Mouse (Mus musculus): ENCODE measurements around the gene Acp5.

Acp5 gene

DNA sequence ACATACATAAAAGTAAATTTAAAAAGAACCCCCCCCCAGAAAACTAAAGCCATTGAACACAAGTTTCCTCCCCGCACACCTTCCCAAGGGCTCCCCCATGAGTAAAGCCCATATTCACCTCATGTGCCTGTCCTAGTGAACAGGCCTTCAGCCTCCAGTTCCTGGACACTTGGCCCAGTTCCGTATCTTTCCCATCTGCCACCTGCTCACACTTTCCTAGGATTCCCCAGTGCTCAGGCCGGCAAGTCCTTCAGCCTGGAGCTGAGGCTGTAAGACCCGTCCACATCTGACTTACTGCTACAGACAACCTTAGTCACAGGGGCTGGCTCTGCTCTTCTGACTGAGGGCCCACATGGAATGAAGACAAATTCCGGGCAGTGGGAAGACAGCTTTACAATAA, 4.2 kb upstream of the Acp5 start:
- no peak for DNase-seq

DNA sequence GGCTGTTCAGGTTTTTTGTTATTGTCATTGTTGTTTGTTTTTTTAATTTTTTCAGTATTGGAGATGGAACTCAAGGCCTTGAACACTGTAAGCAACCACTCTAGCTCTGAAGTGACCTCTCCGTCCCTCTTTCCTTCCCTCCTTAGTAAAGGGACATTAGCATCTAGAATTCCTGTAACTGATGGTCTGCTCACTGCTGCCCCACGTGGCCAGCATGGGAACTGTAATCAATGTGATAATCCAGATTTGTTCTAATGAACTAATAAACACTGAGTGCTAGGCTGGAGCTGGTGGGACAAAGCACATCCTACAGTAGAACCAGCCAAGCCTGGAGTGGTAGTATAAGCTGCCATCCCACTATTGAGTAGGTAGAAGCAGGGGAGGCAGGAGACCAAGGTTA, 3.0 kb upstream of the Acp5 start:
- no peak for DNase-seq

DNA sequence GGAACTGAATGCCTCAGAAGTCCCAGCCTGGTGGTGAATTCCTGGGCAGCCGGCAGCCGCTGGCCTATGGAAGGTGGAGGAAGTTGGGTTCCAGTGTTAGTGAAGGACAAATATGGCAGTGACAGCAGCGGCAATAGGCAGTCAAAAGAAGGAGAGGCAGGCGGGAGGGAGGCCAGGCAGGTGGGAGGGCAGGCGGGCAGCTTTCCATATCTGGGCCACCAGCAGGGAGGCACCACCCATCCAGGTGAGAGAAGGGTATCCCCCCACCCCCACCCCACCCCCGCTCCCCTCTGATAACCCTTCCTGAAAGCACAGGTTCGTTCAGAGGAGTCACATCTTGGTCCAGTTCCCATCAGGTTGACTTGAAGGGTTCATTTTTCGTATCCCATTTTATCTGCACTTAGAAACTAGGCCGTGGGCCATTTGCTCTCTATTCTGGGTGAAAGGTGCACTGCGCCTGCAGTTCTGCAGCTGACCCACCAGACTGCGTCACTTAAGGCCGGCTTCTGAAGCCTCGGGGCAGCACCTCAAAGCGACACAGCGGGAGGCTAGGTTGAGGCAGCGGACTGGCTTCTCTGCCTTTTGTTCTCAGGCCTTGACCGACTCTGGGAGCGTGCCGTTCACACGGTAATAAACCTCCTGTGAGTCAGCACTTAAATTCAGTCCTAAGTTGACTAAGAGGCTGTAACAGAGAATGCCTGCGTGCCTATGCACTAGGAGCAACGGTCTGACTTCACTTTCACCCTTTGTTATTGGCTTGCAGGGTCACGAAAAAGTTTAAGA, 1.4 kb upstream of the Acp5 start:
- no peak for DNase-seq

DNA sequence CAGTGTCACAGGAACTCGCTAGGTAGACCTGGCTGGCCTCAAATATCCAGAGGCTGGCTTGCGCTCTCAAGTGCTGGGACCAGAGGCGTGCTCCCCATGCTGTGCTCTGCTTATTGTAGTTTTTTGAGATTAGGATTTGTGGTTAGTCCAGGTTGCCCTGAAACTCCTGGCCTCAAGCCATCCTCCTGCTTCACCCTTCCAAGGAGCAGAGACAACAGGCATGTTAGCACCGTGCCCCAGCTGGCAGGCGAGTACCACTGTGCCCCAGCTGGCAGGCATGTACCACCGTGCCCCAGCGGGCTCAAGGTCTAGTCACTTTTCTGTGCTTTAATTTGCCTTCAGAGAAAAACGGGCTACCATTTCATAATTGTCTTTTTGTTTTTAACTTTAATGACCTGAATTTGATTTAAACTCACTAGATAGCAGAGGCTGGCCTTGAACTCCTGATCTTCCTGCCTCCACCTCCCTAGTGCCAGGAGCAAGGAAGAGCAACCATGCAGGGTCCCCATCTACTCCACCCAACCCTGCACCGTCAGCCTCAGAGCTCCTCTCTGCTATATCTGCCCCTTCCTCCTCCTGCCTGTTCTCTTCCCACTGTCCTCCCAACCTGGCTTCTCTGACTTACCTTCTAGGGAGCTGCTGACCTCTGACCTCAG, 395 bp downstream of the Acp5 start:
- DNase-seq, result no peak

DNA sequence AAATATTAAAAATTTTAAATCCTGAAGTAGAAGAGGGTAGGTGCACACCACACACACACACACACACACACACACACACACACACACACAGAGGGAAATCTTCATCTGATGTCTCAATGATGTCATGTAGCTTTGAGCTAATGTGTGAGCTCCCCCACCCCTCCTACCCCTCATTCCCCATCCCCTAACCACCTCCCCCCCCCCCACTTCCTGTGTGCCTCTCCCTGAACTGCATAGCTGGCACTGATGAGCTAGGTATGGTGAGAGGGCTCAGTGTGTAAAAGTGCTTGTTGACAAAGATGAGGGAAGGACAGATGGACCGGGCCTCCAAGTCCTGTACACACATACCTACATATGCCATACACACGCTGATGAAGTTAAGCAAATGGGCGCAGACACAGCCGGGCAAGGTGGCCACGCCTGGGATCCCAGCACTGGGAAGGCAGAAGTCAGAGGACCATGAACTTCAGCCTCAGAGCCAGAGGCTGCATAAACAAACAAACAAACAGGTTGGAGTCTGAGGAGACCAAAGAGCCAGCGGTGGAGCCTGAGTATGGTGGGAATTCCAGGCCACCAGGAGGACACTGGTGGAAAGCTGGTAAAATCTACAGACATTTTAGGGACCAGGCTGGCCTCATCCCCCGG, 1.1 kb downstream of the Acp5 start:
- DNase-seq, result no peak

DNA sequence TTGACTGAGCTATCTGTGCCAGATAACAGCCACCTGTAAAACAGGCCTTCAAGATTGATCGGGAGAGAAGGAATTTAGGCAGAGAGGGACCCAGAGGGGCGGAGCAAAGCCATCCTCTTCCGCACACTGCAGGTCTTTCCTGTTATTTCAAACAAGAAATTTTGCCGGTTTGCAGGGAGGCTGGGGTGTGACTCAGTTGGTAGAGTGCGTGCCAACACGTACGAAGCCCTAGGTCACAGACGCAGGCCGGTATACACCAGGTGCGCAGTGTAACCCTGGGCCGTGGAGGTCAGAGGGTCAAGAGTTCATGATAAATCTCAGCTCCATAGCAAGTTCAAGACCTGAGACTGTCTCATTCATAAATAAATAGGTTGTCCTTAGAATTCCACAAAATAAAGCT, 3.3 kb downstream of the Acp5 start:
- DNase-seq, result no peak

DNA sequence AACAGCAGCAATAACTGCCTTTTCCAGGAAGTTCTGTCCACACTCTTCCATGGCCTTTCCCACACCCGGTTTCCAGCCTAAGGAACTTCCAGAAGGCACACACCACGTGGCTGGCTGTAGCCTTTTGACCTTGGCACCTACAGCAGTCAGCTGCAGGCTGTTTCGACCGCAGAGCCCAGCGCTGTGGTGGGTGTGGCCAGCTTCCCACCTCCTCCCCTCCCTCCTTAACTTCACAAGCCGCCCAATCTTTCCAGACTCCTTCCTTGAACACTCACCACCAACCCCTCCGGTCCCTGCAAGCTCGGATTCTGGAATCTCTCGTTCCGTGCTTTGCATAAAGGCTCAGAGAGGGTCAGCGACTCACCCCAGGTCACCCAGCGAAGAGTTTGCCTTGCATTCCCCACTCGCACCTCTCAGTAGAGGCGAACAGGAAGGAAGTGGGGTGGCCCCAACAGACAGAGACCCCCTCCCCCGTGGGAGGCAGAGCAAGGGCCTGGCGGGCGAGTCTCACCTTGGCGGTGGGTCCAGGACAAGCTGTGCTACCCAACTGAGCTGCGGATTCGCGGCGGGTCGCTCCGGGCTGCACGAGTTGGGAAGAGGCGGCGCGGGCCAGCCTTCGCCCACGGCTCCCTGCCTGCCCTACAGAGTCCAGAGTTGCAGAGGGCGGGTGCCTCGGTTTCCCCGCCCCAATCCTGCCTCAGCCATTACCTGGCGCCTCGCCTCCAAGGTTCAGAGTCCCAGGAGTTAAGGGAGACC, 4.1 kb downstream of the Acp5 start:
- no peak for DNase-seq

DNA sequence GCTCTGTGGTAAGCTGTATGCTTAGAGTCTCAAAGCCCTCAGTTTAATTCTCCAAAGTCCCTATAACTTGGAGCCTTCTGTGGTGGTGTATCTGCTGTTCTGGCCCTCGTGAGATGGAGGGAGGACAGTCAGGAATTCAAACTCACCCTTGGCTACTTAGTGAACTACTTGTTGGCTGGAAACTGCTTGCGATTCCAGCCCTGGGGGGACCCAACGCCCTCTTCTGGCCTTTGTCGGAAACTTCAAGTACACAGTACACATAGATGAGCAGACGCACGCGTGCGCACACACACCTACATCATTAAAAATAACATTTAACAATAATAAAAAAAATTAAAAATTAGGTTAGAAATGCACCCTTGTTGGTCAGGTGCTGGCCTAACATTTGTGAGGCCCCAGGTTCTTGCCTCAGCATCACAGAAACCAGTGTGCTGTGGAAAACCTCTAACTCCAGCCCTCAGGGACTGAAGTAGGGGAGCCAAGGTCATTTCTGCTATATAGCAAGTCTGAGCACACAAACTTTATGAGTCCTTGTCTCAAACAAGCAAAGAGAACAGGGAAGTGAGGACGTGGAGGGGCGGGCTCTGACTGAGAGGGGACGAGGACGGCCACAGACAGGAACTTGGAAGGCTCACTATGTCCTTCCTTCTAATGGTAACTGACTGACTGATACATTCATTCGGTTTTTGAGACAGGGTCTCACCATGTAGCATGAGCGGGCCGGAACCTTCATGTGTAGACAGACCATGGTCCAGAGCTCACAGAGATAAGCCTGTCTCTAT, 10.1 kb downstream of the Acp5 start:
- DNase-seq, result no peak

DNA sequence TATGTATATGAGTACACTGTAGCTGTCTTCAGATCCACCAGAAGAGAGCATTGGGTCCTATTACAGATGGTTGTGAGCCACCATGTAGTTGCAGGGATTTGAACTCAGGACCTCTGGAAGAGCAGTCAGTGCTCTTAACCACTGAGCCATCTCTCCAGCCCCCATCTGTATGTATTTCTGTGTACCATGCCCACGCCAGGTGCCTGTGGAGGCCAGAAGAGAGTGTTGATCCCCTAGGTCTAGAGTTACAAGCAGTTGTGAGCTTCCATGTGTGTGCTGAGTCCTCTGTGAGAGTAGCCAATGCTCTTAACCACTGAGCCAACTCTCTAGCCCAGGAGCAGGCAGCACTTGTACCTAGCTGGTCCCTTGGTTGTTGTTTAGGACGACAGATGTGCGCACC, 11.3 kb downstream of the Acp5 start:
- DNase-seq, result no peak

DNA sequence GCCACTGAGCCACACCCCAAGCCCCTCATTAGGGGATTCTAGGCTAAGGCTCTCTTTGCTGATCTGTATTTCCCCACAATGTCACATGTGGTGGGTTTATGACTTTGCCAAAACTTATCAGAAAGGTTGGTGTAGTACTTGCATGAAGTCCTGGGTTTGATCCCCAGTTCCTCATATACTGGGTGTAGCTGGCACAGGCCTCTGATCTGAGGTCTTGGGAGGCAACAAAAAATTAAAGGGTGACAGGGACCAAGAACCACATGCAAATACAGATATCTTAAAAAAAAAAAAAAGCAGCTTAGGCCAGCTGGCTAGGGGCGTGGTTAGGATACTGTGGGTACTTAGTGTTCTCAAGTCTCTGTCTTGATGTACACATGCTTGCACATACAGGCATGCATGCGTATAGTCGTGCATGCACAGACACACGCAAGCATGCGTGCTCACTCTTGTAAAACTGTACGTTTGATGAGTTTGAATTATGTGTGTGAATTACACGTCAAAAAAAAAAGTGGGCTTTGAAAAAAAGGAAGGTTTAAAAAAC, 12.4 kb downstream of the Acp5 start:
- DNase-seq, result no peak

DNA sequence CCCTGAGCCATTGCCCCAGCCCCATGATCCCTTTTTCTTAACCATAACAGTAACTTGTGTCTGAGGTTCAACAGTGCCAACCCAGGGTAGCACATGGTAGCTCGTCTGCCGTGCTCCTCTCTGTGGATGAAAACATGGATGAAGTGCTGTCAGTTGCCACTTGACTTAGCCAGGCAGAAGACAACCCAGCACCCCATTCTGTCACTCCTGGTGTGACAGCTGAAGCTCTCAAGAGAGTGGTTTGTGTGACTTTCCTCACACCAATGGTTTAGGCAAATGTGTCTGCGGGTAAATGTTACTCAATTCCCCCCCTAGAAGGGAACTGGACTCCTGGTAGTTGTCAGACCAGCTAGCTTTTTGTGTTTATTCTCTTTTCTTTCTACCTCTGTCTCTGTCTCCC, 13.5 kb downstream of the Acp5 start:
- DNase-seq, result no peak

DNA sequence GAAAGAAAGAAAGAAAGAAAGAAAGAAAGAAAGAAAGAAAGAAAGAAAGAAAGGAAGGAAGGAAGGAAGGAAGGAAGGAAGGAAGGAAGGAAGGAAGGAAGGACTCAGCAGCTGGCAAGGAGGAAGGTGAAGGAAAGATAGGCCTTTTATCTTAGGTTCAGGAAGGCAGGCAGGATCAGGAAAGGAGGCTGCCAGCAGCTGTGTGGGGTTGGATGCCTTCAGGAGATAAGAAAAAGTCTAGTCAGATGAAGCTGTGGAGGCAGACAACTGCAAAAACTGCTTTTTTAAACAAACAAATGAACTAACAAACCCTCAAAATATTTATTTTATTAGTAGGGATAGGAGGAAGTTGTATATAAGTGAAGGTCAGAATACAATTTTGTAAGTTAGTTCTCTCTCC, 14.0 kb downstream of the Acp5 start:
- DNase-seq, result no peak

DNA sequence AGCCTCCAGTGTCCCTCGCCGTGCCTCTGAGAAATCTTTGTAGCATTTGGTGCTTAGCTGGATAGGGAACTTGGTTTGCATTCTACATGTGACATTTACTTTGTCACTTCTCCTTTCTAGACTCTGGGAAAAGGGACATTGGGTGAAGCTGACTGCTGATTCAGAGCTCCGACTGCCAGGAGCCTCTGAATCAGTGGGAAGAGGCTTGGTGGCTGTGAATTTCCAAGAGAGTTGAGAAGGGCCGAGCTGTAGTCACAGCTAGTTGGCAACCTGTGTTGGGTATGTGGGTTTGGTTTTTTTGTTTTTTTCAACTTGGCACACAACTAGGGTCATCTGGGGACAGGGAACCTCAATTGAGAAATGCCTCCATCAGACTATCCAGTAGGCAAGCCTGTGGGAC, 16.0 kb downstream of the Acp5 start:
- DNase-seq, result no peak

DNA sequence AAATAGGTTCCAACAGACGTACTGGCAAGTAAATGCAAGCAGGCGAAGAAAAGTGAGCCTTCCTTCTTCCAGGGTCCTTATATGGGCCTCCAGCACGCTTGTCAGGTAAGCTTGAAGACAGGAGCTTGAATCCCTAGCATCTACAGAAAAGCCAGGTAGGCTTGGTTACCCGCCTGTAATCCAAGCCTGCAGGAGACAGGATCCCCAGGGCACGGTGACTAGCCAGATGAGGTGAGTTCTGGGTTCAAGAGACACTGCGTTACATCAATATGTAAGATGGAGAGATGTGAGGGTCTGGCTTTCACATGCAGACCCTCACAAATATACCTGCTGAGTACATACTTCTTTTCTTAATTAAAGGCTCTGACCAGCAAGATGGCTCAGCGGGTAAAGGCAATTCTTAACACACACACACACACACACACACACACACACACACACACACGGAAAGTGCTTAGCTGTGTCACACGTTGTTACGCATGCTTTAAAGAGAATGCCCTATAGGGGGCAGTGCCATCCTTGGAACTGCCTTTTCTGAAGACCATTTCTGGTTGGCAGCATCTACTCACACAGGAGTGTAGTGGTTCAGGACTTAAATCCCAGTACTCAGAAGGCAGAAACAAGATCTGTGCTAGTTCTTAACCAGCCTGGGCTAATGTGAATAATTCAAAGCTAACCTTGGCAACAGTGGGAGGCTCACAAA, 17.6 kb downstream of the Acp5 start:
- peak; percentile 55 for DNase-seq

DNA sequence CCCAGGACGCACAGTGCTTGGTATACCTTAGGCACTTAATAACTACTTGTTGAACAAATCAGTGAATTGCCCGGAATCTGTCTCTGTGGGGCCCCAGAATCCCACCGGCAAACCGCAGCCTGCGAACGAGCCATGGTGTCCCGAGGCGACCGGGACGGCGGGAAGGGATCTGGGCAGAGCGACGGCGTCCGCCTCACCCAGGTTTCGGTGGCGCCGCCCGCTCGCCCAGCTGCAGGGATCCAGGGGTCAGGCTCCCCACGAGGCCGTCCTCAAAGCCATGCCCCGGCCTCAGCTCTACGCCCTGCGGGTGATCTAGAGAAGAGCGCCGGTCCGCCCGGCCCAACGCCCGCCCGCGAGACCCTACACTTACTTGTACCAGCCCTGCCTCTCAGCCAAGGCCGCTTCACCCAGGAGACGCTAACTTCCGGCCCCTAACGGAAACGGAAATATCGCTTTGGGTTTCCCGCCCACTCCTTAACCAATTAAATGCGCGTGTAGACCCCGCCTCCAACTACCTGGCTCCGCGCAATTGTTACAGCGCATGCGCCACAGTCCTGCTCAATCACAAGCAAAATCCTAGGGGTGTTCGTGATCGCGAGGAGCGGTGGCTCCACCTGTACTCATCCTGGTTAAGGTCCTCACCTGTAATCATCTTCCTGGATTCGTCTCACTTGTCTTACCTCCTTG, 18.6 kb downstream of the Acp5 start, which contains the start of gene Elof1:
Elof1 (minus strand) TSS at position 433 of the 687 bp plus-strand sequence.
- peak; percentile 91 for DNase-seq

DNA sequence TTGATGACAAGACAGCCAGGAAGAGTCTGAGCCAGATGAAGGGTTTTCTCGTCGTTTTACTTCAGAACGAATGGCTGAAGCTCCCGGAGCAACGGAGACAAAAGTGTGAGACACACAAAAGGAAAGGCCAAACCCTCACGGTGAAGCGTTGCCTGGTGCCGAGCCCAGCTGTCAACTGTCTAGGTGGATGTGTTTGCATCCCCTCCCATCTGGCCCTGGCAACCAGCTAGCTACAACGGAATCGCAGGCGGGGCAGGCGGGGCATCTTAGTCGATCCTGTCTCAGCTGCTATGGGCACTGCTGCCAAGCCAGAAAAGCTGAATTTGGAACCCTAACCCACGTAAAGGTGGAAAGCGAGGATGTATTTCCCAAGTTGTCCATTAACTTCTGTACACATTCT, 19.4 kb downstream of the Acp5 start:
- no peak for DNase-seq

DNA sequence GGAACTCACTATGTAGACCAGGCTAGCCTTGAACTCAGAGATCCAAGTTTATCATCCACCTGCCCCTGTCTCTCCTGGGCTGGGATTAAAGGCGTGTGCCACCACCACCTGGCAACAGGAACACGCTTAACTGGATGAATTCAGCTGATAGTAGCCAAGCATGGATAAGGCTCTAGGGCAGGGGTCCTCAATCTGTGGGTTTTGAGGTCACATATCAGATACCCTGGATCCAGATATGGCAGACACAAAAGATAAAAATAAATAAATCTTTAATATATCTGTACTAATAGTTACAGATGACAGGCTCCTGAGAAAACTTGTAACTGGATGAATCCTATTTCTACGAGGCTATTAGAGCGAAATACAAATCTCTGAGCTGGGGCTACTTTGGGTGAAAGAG, 19.9 kb downstream of the Acp5 start:
- DNase-seq, result no peak

DNA sequence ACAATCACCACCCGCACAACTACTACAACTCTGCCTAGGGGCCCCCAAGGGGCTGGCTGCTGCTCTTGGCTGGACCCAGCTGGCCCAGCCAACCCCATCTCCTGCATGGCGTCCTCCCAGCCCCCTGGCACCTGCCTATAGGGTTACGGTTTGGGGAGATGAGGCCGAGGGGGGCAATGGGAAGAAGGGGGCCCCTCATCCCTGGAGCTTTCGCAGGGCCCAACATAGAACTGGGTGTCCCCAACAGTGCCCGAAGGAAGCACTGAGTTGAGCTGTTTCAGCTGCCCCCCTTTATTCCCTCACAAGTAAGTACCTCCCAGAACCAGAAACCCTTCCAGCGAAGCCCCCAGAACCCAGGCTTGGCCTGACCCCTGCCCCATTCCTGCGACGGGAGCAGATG, 27.3 kb downstream of the Acp5 start:
- DNase-seq, result no peak

DNA sequence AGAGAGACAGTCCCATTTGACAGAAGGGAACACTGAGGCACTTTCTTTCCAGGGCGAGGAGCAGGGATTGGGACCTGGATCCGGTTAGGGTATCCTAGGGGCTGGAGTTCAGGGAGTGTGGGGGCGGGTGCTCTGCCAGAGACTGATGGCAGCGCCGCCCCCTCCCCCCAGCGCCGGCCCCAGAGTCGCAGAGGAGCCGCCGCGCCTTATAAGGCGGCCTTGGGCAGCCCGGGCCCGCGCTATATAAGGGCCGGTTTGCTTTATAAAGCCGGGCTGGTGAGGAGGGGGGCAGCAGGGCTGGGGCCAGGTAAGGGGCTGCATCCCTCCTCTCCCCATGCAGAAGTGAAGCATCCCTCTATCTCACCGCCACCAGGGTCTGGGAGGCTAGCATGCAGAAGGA, 35.6 kb downstream of the Acp5 start:
- no peak for DNase-seq

DNA sequence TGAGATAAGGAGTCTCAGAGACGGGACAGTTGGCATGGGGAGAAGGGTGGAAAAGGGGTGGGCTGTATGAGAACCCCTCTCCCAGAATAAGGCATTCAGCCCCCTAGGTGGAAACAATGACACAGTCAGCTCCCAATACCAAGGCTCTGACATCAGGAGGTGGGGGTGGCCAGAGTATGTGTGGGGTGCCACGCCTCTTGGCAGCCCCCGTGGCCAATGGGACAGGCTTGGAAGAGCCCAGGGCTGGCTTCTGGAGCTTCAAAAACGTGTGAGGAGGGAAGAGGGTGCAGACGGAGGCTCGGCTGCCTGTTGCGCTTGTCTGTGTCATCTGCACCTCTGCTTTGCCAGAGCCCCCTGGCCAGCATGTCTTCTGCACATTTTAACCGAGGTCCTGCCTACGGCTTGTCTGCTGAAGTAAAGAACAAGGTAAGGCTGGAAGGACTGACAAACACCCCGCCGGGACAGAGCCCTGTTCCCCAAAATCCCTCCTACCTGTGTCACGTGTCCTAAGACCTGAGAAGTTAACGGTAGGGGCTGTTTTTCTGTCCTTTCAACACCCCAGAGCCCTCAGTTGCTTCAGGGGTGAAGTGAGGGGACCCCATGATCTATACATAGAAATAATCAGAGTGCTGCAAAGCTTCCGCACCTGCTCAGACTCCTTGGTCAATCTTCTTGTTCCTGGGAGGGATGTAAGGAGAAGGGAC, 36.4 kb downstream of the Acp5 start, which contains the start of gene Cnn1:
Cnn1 (plus strand) TSS at position 224 of the 704 bp plus-strand sequence.
- no peak for DNase-seq

All from right cerebral cortex, postnatal 14 days (tissue).